Mouse (Mus musculus): ENCODE data around the gene Il10rb.

Gene Il10rb

GRCm38 (mm10) chr16:91382261-91382790, 23.6 kb upstream of the Il10rb start:
- DNase-seq (ENCODE audit: low spot score): no peak

- no peak for DNase-seq (ENCODE audit: low spot score)
These were observed 21.7 kb upstream of the Il10rb start for GRCm38 (mm10) chr16:91384221-91384620.

GRCm38 (mm10) chr16:91385621-91386020, 20.3 kb upstream of the Il10rb start:
- DNase-seq (ENCODE audit: low spot score): no peak

- no peak for DNase-seq (ENCODE audit: low spot score)
These were observed 19.4 kb upstream of the Il10rb start for GRCm38 (mm10) chr16:91386419-91387120.

GRCm38 (mm10) chr16:91387121-91387486, 18.9 kb upstream of the Il10rb start:
- DNase-seq (ENCODE audit: low spot score): no peak

- no peak for DNase-seq (ENCODE audit: low spot score)
These were observed 15.9 kb upstream of the Il10rb start for GRCm38 (mm10) chr16:91390100-91390499.

- no peak for DNase-seq (ENCODE audit: low spot score)
These were observed 14.5 kb upstream of the Il10rb start, which contains the start of gene Gm21970 for GRCm38 (mm10) chr16:91391421-91391820. Gm21970 (plus strand) TSS chr16:91391721.

- no peak for DNase-seq (ENCODE audit: low spot score)
These were observed 11.0 kb upstream of the Il10rb start for GRCm38 (mm10) chr16:91394826-91395410.

GRCm38 (mm10) chr16:91395633-91396392, 10.2 kb upstream of the Il10rb start:
- no peak for DNase-seq (ENCODE audit: low spot score)

- DNase-seq (ENCODE audit: low spot score): no peak
These were observed 9.0 kb upstream of the Il10rb start for GRCm38 (mm10) chr16:91396844-91397537.

- DNase-seq (ENCODE audit: low spot score): no peak
These were observed 7.9 kb upstream of the Il10rb start for GRCm38 (mm10) chr16:91398030-91398429.

GRCm38 (mm10) chr16:91398944-91399343, 7.0 kb upstream of the Il10rb start:
- no peak for DNase-seq (ENCODE audit: low spot score)

GRCm38 (mm10) chr16:91401569-91402165, 4.3 kb upstream of the Il10rb start:
- no peak for DNase-seq (ENCODE audit: low spot score)

- no peak for DNase-seq (ENCODE audit: low spot score)
These were observed 2.2 kb upstream of the Il10rb start for GRCm38 (mm10) chr16:91403784-91404183.

- DNase-seq (ENCODE audit: low spot score): no peak
These were observed 1.8 kb upstream of the Il10rb start for GRCm38 (mm10) chr16:91404187-91404586.

- DNase-seq (ENCODE audit: low spot score): no peak
These were observed 961 bp upstream of the Il10rb start for GRCm38 (mm10) chr16:91404828-91405577.

- DNase-seq (ENCODE audit: low spot score): peak; percentile 34
These were observed 739 bp downstream of the Il10rb start for GRCm38 (mm10) chr16:91406585-91407220.

- no peak for DNase-seq (ENCODE audit: low spot score)
These were observed 7.3 kb downstream of the Il10rb start for GRCm38 (mm10) chr16:91413102-91413844.

GRCm38 (mm10) chr16:91415391-91416189, 9.6 kb downstream of the Il10rb start:
- DNase-seq (ENCODE audit: low spot score): no peak
